Mouse (Mus musculus) myocyte (in vitro differentiated cells): ENCODE data around the gene Sh3tc1.

Source experiments
- CEBPB ChIP-seq: IDR thresholded peaks from 2 replicates; pipeline ENCODE4 v1.6.1; 2011; ENCODE audit warnings: mild to moderate bottlenecking, moderate library complexity; ENCODE audit not compliant: poor library complexity, insufficient read depth, severe bottlenecking
- POLR2A ChIP-seq: IDR thresholded peaks from one replicate; pipeline ENCODE4 v1.6.1; 2011; ENCODE audit warnings: low read depth, mild to moderate bottlenecking, control low read depth, moderate library complexity; ENCODE audit not compliant: insufficient read length
- TCF3 ChIP-seq: IDR thresholded peaks from one replicate; pipeline ENCODE4 v1.6.1; 2011; ENCODE audit warnings: low read depth, control low read depth; ENCODE audit not compliant: insufficient read length
- USF1 ChIP-seq: IDR thresholded peaks from one replicate; pipeline ENCODE4 v1.6.1; 2011; ENCODE audit warnings: low read depth, mild to moderate bottlenecking, control low read depth, moderate library complexity

- TF ChIP-seq POLR2A (no peak), USF1 (peak; percentile 6), TCF3 (no peak), CEBPB (no peak)
These were observed 29.3 kb downstream of the Sh3tc1 start for GRCm38 (mm10) chr5:35710481-35710880.
